Mouse (Mus musculus) heart, postnatal 0 days (tissue): ENCODE data around the gene Psmd4. TPM values are rescaled to one million over a fixed set of nuclear protein-coding genes. Genes with fewer than 3 reads are reported as not detected.
"Not testable (repeated sequence)": the region's sequence is repeated elsewhere in the genome, so short reads cannot be mapped to it uniquely, and the experiment has no call there.

Source experiments
- ATAC-seq: fragments of 200-750 bp; cut with Nextera tagmentation; 2 replicates; pipeline ENCODE4 v1.8.0; 2017; ENCODE audit warnings: low read depth, moderate number of reproducible peaks, moderate library complexity; ENCODE audit not compliant: insufficient read depth
- DNase-seq: peaks from one replicate; pipeline ENCODE4 v3.0.0-alpha.2; 2016; ENCODE audit warnings: low spot score
- H3K27ac ChIP-seq: fragments of 300-500 bp; sonication (generic); 2 replicates; pipeline ENCODE4 v1.5.1; 2014; ENCODE audit warnings: low read depth, mild to moderate bottlenecking
- H3K27me3 ChIP-seq: fragments of 300-500 bp; sonication (generic); 2 replicates; pipeline ENCODE4 v1.6.1; 2014; ENCODE audit warnings: low read length, mixed read lengths; ENCODE audit not compliant: control insufficient read depth, insufficient read depth
- H3K36me3 ChIP-seq: fragments of 300-500 bp; sonication (generic); replicated peaks from 2 replicates; pipeline ENCODE4 v1.6.1; 2014; ENCODE audit warnings: low read length, mixed read lengths; ENCODE audit not compliant: control insufficient read depth, insufficient read depth
- H3K4me1 ChIP-seq: fragments of 300-500 bp; sonication (generic); 2 replicates; pipeline ENCODE4 v1.6.1; 2014; ENCODE audit warnings: antibody characterized with exemption; ENCODE audit not compliant: control insufficient read depth, insufficient read depth
- H3K4me2 ChIP-seq: fragments of 300-500 bp; sonication (generic); 2 replicates; pipeline ENCODE4 v1.6.1; 2014; ENCODE audit warnings: low read depth, mild to moderate bottlenecking, low read length, moderate library complexity
- H3K4me3 ChIP-seq: fragments of 300-500 bp; sonication (generic); 2 replicates; pipeline ENCODE4 v1.5.1; 2014; ENCODE audit warnings: low read depth, low read length
- H3K9ac ChIP-seq: fragments of 300-500 bp; sonication (generic); replicated peaks from 2 replicates; pipeline ENCODE4 v1.6.1; 2014; ENCODE audit warnings: low read depth, low read length, mixed read lengths
- H3K9me3 ChIP-seq: fragments of 300-500 bp; sonication (generic); replicated peaks from 2 replicates; pipeline ENCODE4 v1.6.1; 2016; ENCODE audit warnings: low read length; ENCODE audit not compliant: control insufficient read depth
- CTCF ChIP-seq: IDR thresholded peaks from 2 replicates; pipeline ENCODE4 v1.5.1; 2016; ENCODE audit warnings: antibody characterized with exemption, control low read depth, low read depth
- EP300 ChIP-seq: IDR thresholded peaks from 2 replicates; pipeline ENCODE4 v1.6.1; 2016; ENCODE audit warnings: antibody characterized with exemption, low read depth
- WGBS: fragments of 180-500 bp; shearing (Covaris S2); extraction: QIAGEN DNeasy Blood & Tissue Kit; methylation state at CpG from one replicate; pipeline ENCODE4 v1.1.7; 2014; 5-methylcytosine and 5-hydroxymethylcytosine counted together
- polyA plus RNA-seq: library from polyadenylated mRNA; unstranded; fragments of >200 nt; fragmentation: Nextera tagmentation; extraction: Ambion mirVana; gene quantifications from 2 replicates; pipeline ENCODE4 v1.2.1, GENCODE M21; 2015
- total RNA-seq: library from RNA; depleted of rRNA; stranded (reverse); fragments of >200 nt; gene quantifications from 2 replicates; pipeline ENCODE4 v1.2.3, GENCODE M21; 2014; ENCODE audit warnings: low replicate concordance

Gene Psmd4
- total and polyA plus RNA-seq, 2 experiments from 2014 or later = 208 to 210 TPM

- TF ChIP-seq EP300 (no peak), CTCF (no peak)
- Histone ChIP-seq H3K36me3 (peaks cover 39% of the 10 kb centered on the region), H3K9me3 (no peaks in the 10 kb centered on the region), H3K27ac (no peak overlapping the region), H3K4me2 (no peak overlapping the region), H3K4me3 (no peak overlapping the region), H3K4me1 (peaks cover 7% of the 10 kb centered on the region), H3K27me3 (no peaks in the 10 kb centered on the region), H3K9ac (no peak overlapping the region)
- DNase-seq = no peak
- WGBS = 75% methylated on average over 3 of the region's 3 CpGs
- ATAC-seq = no peak
Measured at GRCm38 (mm10) chr3:95029953-95030352, 12.5 kb downstream of the Psmd4 start.

GRCm38 (mm10) chr3:95029291-95029827 lies 13.1 kb downstream of the Psmd4 start:
- not testable (repeated sequence) for H3K27me3 ChIP-seq, ATAC-seq, H3K27ac ChIP-seq, DNase-seq, H3K4me2 ChIP-seq, H3K9ac ChIP-seq, H3K9me3 ChIP-seq, H3K4me3 ChIP-seq
- 66% methylated on average over 3 of the region's 3 CpGs for WGBS
- Histone ChIP-seq H3K36me3 (peaks cover 33% of the 10 kb centered on the region), H3K4me1 (peaks cover 13% of the 10 kb centered on the region)

GRCm38 (mm10) chr3:95028603-95029002 lies 13.8 kb downstream of the Psmd4 start:
- DNase-seq = no peak
- ATAC-seq = no peak
- H3K4me3 ChIP-seq = no peak overlapping the region
- no peaks in the 10 kb centered on the region for H3K9me3 ChIP-seq
- H3K9ac ChIP-seq = no peak overlapping the region
- H3K4me1 ChIP-seq = peaks cover 16% of the 10 kb centered on the region
- TF ChIP-seq CTCF = no peak
- TF ChIP-seq EP300 = no peak
- H3K4me2 ChIP-seq = no peak overlapping the region
- WGBS = 71% methylated on average over 3 of the region's 3 CpGs
- H3K27ac ChIP-seq = no peak overlapping the region
- H3K36me3 ChIP-seq = peaks cover 27% of the 10 kb centered on the region
- no peaks in the 10 kb centered on the region for H3K27me3 ChIP-seq

- Histone ChIP-seq H3K27ac (no peak overlapping the region), H3K27me3 (no peaks in the 10 kb centered on the region), H3K36me3 (peaks cover 18% of the 10 kb centered on the region), H3K9ac (no peak overlapping the region), H3K4me3 (no peak overlapping the region), H3K4me1 (peaks cover 16% of the 10 kb centered on the region), H3K9me3 (no peaks in the 10 kb centered on the region), H3K4me2 (no peak overlapping the region)
- DNase-seq = no peak
- ATAC-seq = 0 out of 2 replicates have a peak, but pooled peaks have one; percentile 33
- TF ChIP-seq CTCF (no peak), EP300 (no peak)
- 34% methylated on average over 5 of the region's 5 CpGs for WGBS
Measured at GRCm38 (mm10) chr3:95027701-95028100, 14.7 kb downstream of the Psmd4 start.

- TF ChIP-seq CTCF (no peak), EP300 (no peak)
- WGBS = 54% methylated on average over 5 of the region's 5 CpGs
- ATAC-seq = no peak
- H3K9ac ChIP-seq = no peak overlapping the region
- DNase-seq = no peak
- no peaks in the 10 kb centered on the region for H3K9me3 ChIP-seq
- no peak overlapping the region for H3K27ac ChIP-seq
- H3K4me2 ChIP-seq = no peak overlapping the region
- H3K36me3 ChIP-seq = peaks cover 14% of the 10 kb centered on the region
- no peak overlapping the region for H3K4me3 ChIP-seq
- H3K4me1 ChIP-seq = peaks cover 16% of the 10 kb centered on the region
- no peaks in the 10 kb centered on the region for H3K27me3 ChIP-seq
Measured at GRCm38 (mm10) chr3:95027057-95027645, 15.3 kb downstream of the Psmd4 start.

- 31% methylated on average over 5 of the region's 5 CpGs for WGBS
- Histone ChIP-seq H3K4me3 (peak overlapping the region; percentile 17; the same call in 1 of the 2 replicates), H3K9ac (0 out of 2 replicates have a peak overlapping the region, but pooled peaks have one; percentile 13), H3K36me3 (no peaks in the 10 kb centered on the region; the same call in 1 of the 2 replicates), H3K27ac (peak overlapping the region; percentile 68), H3K27me3 (no peaks in the 10 kb centered on the region), H3K4me1 (peaks cover 16% of the 10 kb centered on the region), H3K4me2 (peak overlapping the region; percentile 50), H3K9me3 (no peaks in the 10 kb centered on the region)
- DNase-seq = no peak
- TF ChIP-seq CTCF = no peak
- TF ChIP-seq EP300 = no peak
- ATAC-seq = peak; percentile 10; the same call in 1 of the 2 replicates
Measured at GRCm38 (mm10) chr3:95025202-95025601, 17.2 kb downstream of the Psmd4 start.
